Mouse (Mus musculus) gastrocnemius, adult 18-20 months (tissue): ENCODE measurements around the gene Ppip5k2. TPM values are rescaled to one million over a fixed set of nuclear protein-coding genes. Genes with fewer than 3 reads are reported as not detected.

Experiments
- DNase-seq: peaks from one replicate; pipeline ENCODE4 v3.0.0; 2021; ENCODE audit warnings: low spot score
- total RNA-seq, 2 experiments: library from RNA; stranded (reverse); gene quantifications; 2 replicates each; pipeline ENCODE4 v1.2.3; 2021

The Ppip5k2 gene
- total RNA-seq, 2 experiments from 2014 or later: 1.7 to 1.8 TPM

- DNase-seq: peak; percentile 66
These were observed 108.6 kb downstream of the Ppip5k2 start, which contains the start of gene D1Ertd622e for GRCm38 (mm10) chr1:97661406-97662241. TSS of gene D1Ertd622e (minus strand) at chr1:97662074.

GRCm38 (mm10) chr1:97660687-97661405, 109.4 kb downstream of the Ppip5k2 start:
- DNase-seq: peak; percentile 74

GRCm38 (mm10) chr1:97659405-97659804, 110.8 kb downstream of the Ppip5k2 start:
- DNase-seq: no peak

GRCm38 (mm10) chr1:97657786-97658185, 112.4 kb downstream of the Ppip5k2 start:
- peak; percentile 64 for DNase-seq

GRCm38 (mm10) chr1:97657201-97657600, 113.0 kb downstream of the Ppip5k2 start:
- no peak for DNase-seq

Other genes with a start within 250 kb of the Ppip5k2 start
- 10 to 100 TPM; 13.2 to 16.2 TPM for gene D1Ertd622e, start 108.3 kb downstream of the Ppip5k2 start, total RNA-seq
- 1 to 10 TPM; 3.8 to 4.1 TPM for gene Gin1, start 239 bp downstream of the Ppip5k2 start, total RNA-seq